Mouse (Mus musculus) midbrain, embryonic 12.5 days (tissue): ENCODE measurements around the gene Tgoln1. TPM values are rescaled to one million over a fixed set of nuclear protein-coding genes. Genes with fewer than 3 reads are reported as not detected.
A peak's percentile ranks its signal among the peaks of the same experiment; 100 is the strongest.

Experiments
- ATAC-seq: fragments of 200-750 bp; cut with Nextera tagmentation; 2 replicates; pipeline ENCODE4 v1.8.0; 2017; ENCODE audit warnings: low read depth, moderate TSS enrichment, moderate library complexity; ENCODE audit not compliant: low FRiP score
- H3K27ac ChIP-seq: fragments of 300-500 bp; sonication (generic); replicated peaks from 2 replicates; pipeline ENCODE4 v1.5.1; 2016; ENCODE audit warnings: mild to moderate bottlenecking
- H3K27me3 ChIP-seq: fragments of 300-500 bp; sonication (generic); 2 replicates; pipeline ENCODE4 v1.6.1; 2016; ENCODE audit warnings: mild to moderate bottlenecking
- H3K36me3 ChIP-seq: fragments of 300-500 bp; sonication (generic); 2 replicates; pipeline ENCODE4 v1.6.1; 2016
- H3K4me1 ChIP-seq: fragments of 300-500 bp; sonication (generic); 2 replicates; pipeline ENCODE4 v1.6.1; 2016
- H3K4me2 ChIP-seq: fragments of 300-500 bp; sonication (generic); replicated peaks from 2 replicates; pipeline ENCODE4 v1.6.1; 2016; ENCODE audit warnings: mild to moderate bottlenecking, moderate library complexity
- H3K4me3 ChIP-seq: fragments of 300-500 bp; sonication (generic); 2 replicates; pipeline ENCODE4 v1.5.1; 2016; ENCODE audit warnings: mild to moderate bottlenecking
- H3K9ac ChIP-seq: fragments of 300-500 bp; sonication (generic); replicated peaks from 2 replicates; pipeline ENCODE4 v1.6.1; 2016; ENCODE audit warnings: mild to moderate bottlenecking, moderate library complexity
- H3K9me3 ChIP-seq: fragments of 300-500 bp; sonication (generic); 2 replicates; pipeline ENCODE4 v1.6.1; 2016; ENCODE audit warnings: mild to moderate bottlenecking
- WGBS: fragments of 180-500 bp; shearing (Covaris S2); methylation state at CpG from one replicate; pipeline ENCODE4 v1.1.7; 2016; 5-methylcytosine and 5-hydroxymethylcytosine counted together
- polyA plus RNA-seq: library from polyadenylated mRNA; unstranded; fragments of >200 nt; fragmentation: Nextera tagmentation; extraction: Ambion mirVana; gene quantifications from 2 replicates; pipeline ENCODE4 v1.2.1, GENCODE M21; 2016

Tgoln1 gene
- 38.6 and 39.2 TPM in 2 replicates for polyA plus RNA-seq

- Histone ChIP-seq H3K9me3 (no peaks in the 10 kb centered on the region), H3K36me3 (peaks cover 15% of the 10 kb centered on the region), H3K9ac (peak within 1 kb of the TSS; percentile 77), H3K27me3 (no peaks in the 10 kb centered on the region), H3K4me1 (peaks cover 34% of the 10 kb centered on the region), H3K27ac (peak within 1 kb of the TSS; percentile 94), H3K4me3 (peak within 1 kb of the TSS; percentile 71), H3K4me2 (peak within 1 kb of the TSS; percentile 93)
- ATAC-seq, result peak; percentile 98
- under 1% methylated on average over 41 of the region's 41 CpGs for WGBS
Measured at GRCm38 (mm10) chr6:72616643-72617288, at the start of gene Tgoln1. Gene Tgoln1 (minus strand): TSS chr6:72617000.

- H3K27me3 ChIP-seq, result no peaks in the 10 kb centered on the region
- H3K27ac ChIP-seq, result no peak overlapping the region
- H3K4me1 ChIP-seq, result no peaks in the 10 kb centered on the region
- no peaks in the 10 kb centered on the region for H3K36me3 ChIP-seq
- no peak for ATAC-seq
- H3K9me3 ChIP-seq, result no peaks in the 10 kb centered on the region
- H3K4me3 ChIP-seq, result no peak overlapping the region
- H3K4me2 ChIP-seq, result no peak overlapping the region
- no peak overlapping the region for H3K9ac ChIP-seq
- 81% methylated on average over 8 of the region's 8 CpGs for WGBS
Measured at GRCm38 (mm10) chr6:72664290-72664689, 47.5 kb upstream of the Tgoln1 start.

GRCm38 (mm10) chr6:72663000-72663399 lies 46.2 kb upstream of the Tgoln1 start:
- no peak overlapping the region for H3K4me3 ChIP-seq
- H3K27ac ChIP-seq, result no peak overlapping the region
- no peak for ATAC-seq
- no peak overlapping the region for H3K9ac ChIP-seq
- H3K36me3 ChIP-seq, result no peaks in the 10 kb centered on the region
- H3K4me2 ChIP-seq, result no peak overlapping the region
- WGBS, result 16% methylated on average over 1 of the region's 1 CpGs
- H3K4me1 ChIP-seq, result no peaks in the 10 kb centered on the region
- H3K27me3 ChIP-seq, result no peaks in the 10 kb centered on the region
- H3K9me3 ChIP-seq, result no peaks in the 10 kb centered on the region

GRCm38 (mm10) chr6:72660391-72660720 lies 43.6 kb upstream of the Tgoln1 start:
- Histone ChIP-seq H3K4me3 (no peak overlapping the region), H3K9ac (no peak overlapping the region), H3K4me1 (peaks cover 14% of the 10 kb centered on the region; the same call in 1 of the 2 replicates), H3K4me2 (no peak overlapping the region), H3K9me3 (no peaks in the 10 kb centered on the region), H3K36me3 (no peaks in the 10 kb centered on the region), H3K27me3 (no peaks in the 10 kb centered on the region), H3K27ac (no peak overlapping the region)
- ATAC-seq, result no peak
- WGBS, result 91% methylated on average over 6 of the region's 6 CpGs

GRCm38 (mm10) chr6:72659717-72660390 lies 43.1 kb upstream of the Tgoln1 start:
- Histone ChIP-seq H3K9me3 (no peaks in the 10 kb centered on the region), H3K27ac (no peak overlapping the region), H3K27me3 (no peaks in the 10 kb centered on the region), H3K4me3 (no peak overlapping the region), H3K9ac (no peak overlapping the region), H3K4me2 (no peak overlapping the region), H3K36me3 (no peaks in the 10 kb centered on the region), H3K4me1 (peaks cover 17% of the 10 kb centered on the region; the same call in 1 of the 2 replicates)
- WGBS, result 92% methylated on average over 8 of the region's 8 CpGs
- no peak for ATAC-seq

GRCm38 (mm10) chr6:72658006-72658405 lies 41.2 kb upstream of the Tgoln1 start:
- no peak overlapping the region for H3K27ac ChIP-seq

GRCm38 (mm10) chr6:72656053-72656442 lies 39.2 kb upstream of the Tgoln1 start:
- no peak overlapping the region for H3K9ac ChIP-seq
- peaks cover 30% of the 10 kb centered on the region; the same call in 1 of the 2 replicates for H3K4me1 ChIP-seq
- H3K27me3 ChIP-seq, result no peaks in the 10 kb centered on the region
- H3K36me3 ChIP-seq, result no peaks in the 10 kb centered on the region
- ATAC-seq, result no peak
- H3K9me3 ChIP-seq, result no peaks in the 10 kb centered on the region
- 87% methylated on average over 7 of the region's 7 CpGs for WGBS
- no peak overlapping the region for H3K27ac ChIP-seq
- peak overlapping the region; percentile 47; the same call in 1 of the 2 replicates for H3K4me2 ChIP-seq
- H3K4me3 ChIP-seq, result no peak overlapping the region

More at GRCm38 (mm10) chr6:72658006-72658405, 41.2 kb upstream of the Tgoln1 start:
- Histone ChIP-seq H3K36me3 (no peaks in the 10 kb centered on the region), H3K4me1 (peaks cover 30% of the 10 kb centered on the region; the same call in 1 of the 2 replicates), H3K27me3 (no peaks in the 10 kb centered on the region), H3K9me3 (no peaks in the 10 kb centered on the region), H3K4me2 (no peak overlapping the region), H3K4me3 (no peak overlapping the region), H3K9ac (no peak overlapping the region)
- 63% methylated on average over 3 of the region's 3 CpGs for WGBS
- no peak for ATAC-seq

GRCm38 (mm10) chr6:72655309-72656052 lies 38.7 kb upstream of the Tgoln1 start:
- Histone ChIP-seq H3K9me3 (no peaks in the 10 kb centered on the region), H3K9ac (peak overlapping the region; percentile 43; the same call in 1 of the 2 replicates), H3K4me1 (peaks cover 30% of the 10 kb centered on the region; the same call in 1 of the 2 replicates), H3K27me3 (no peaks in the 10 kb centered on the region), H3K36me3 (no peaks in the 10 kb centered on the region), H3K27ac (peak overlapping the region; percentile 78), H3K4me2 (peak overlapping the region; percentile 47), H3K4me3 (peak overlapping the region; percentile 36)
- WGBS, result 35% methylated on average over 20 of the region's 20 CpGs
- ATAC-seq, result peak; percentile 74

GRCm38 (mm10) chr6:72654355-72654754 lies 37.6 kb upstream of the Tgoln1 start:
- no peak for ATAC-seq
- Histone ChIP-seq H3K4me1 (peaks cover 30% of the 10 kb centered on the region; the same call in 1 of the 2 replicates), H3K4me2 (no peak overlapping the region), H3K9me3 (no peaks in the 10 kb centered on the region), H3K9ac (no peak overlapping the region), H3K4me3 (no peak overlapping the region), H3K36me3 (no peaks in the 10 kb centered on the region), H3K27ac (no peak overlapping the region), H3K27me3 (no peaks in the 10 kb centered on the region)
- WGBS, result 95% methylated on average over 6 of the region's 6 CpGs

GRCm38 (mm10) chr6:72653419-72653818 lies 36.6 kb upstream of the Tgoln1 start:
- Histone ChIP-seq H3K4me2 (no peak overlapping the region), H3K27me3 (no peaks in the 10 kb centered on the region), H3K27ac (no peak overlapping the region), H3K9ac (no peak overlapping the region), H3K4me1 (peaks cover 30% of the 10 kb centered on the region; the same call in 1 of the 2 replicates), H3K36me3 (no peaks in the 10 kb centered on the region), H3K9me3 (no peaks in the 10 kb centered on the region), H3K4me3 (no peak overlapping the region)
- 57% methylated on average over 7 of the region's 7 CpGs for WGBS
- ATAC-seq, result no peak

GRCm38 (mm10) chr6:72650338-72650851 lies 33.6 kb upstream of the Tgoln1 start:
- Histone ChIP-seq H3K36me3 (no peaks in the 10 kb centered on the region), H3K27me3 (no peaks in the 10 kb centered on the region), H3K4me2 (no peak overlapping the region), H3K9me3 (no peaks in the 10 kb centered on the region), H3K9ac (no peak overlapping the region), H3K4me3 (no peak overlapping the region), H3K27ac (no peak overlapping the region), H3K4me1 (peaks cover 16% of the 10 kb centered on the region; the same call in 1 of the 2 replicates)
- 86% methylated on average over 10 of the region's 10 CpGs for WGBS
- ATAC-seq, result no peak
